9 mouse cellular contexts compared by ENCODE assay signal in genomic region chr8:70718297-70718696, GRCm38 (mm10). TPM values are rescaled to one million over a fixed set of nuclear protein-coding genes. Genes with fewer than 3 reads are reported as not detected.
DNase-seq lines count a peak whose midpoint lies in the region; ATAC-seq and TF ChIP-seq lines count a peak whose summit lies in the region.
"Had no signal": no experiment of that assay in that cellular context is flagged by ENCODE, and none has a peak within 500 bp of the region (broad histone marks: within the 10 kb centered on the region; RNA-seq: fewer than 3 reads in every experiment).

Gene Gm3336 (plus strand): TSS chr8:70718543.

- intact Hi-C loops in heart, postnatal 14 days (cut with DNase I) = no loop called here

- no peak within 1 kb of the TSS for H3K4me3 ChIP-seq in cerebellum, adult 2 months (replicated peaks; ENCODE audit: insufficient read depth, low read depth, low read length)

- H3K27me3 ChIP-seq in cerebellum, adult 2 months (ENCODE audit: control insufficient read depth, insufficient read depth, low read length) = no peaks in the 10 kb centered on the region

- 1% methylated on average over 19 of the region's 19 CpGs for WGBS in cerebellum, adult 2 months

- TF ChIP-seq CTCF in cerebellum, adult 2 months (IDR thresholded peaks at IDR 0.05; ENCODE audit: borderline replicate concordance, insufficient read depth, low read depth, low read length) = peak; percentile 85

- no peaks in the 10 kb centered on the region; the same call in 1 of the 2 replicates for H3K4me1 ChIP-seq in cerebellum, adult 2 months (ENCODE audit: control insufficient read depth, insufficient read depth, low read length)

- ATAC-seq in monocyte, adult 5-6 weeks (replicated peaks; ENCODE audit: insufficient number of reproducible peaks, low FRiP score, low TSS enrichment, poor library complexity, severe bottlenecking) = no peak; the same call in 1 of the 2 replicates

- no peak for TF ChIP-seq POLR2A in cerebellum, adult 2 months (IDR thresholded peaks at IDR 0.05; ENCODE audit: borderline replicate concordance, insufficient read depth, low read length)

- no peak within 1 kb of the TSS for H3K27ac ChIP-seq in cerebellum, adult 2 months (ENCODE audit: insufficient read depth, low read length)

- peak; percentile 54 for DNase-seq in 3T3-L1 (ENCODE audit: low read depth, low spot score)
- DNase-seq in CD8-positive naive resting alpha-beta T cell, adult 2 months (ENCODE audit: low read depth in 2 of 2, low spot score in 2 of 2) = peak; percentile 69 to 75
- DNase-seq in cerebellum, adult 2 months = peak; percentile 74 to 82
- DNase-seq in heart, postnatal 14 days = peak; percentile 71 to 74
- peak; percentile 72 to 86 for DNase-seq in kidney, postnatal 36 days
- peak; percentile 82 for DNase-seq in lung, postnatal 36 days
- peak; percentile 58 for DNase-seq in right cerebral cortex, postnatal 14 days

RNA-seq across cellular contexts. Expression of gene Gm3336, which starts in this region (rescaled TPM):
- 0.13 TPM in 1 of 2 replicates, not detected in the other for polyA plus RNA-seq in cerebellum, adult 2 months (2012; rRNA removed)
- total RNA-seq in heart, postnatal 14 days (2021) = not detected
- total RNA-seq in monocyte, adult 5-6 weeks (2017) = not detected in 3 replicates
- total RNA-seq: gastrocnemius, postnatal 36 days had no signal

Comparison
In these comparisons a context has a peak if more than half of its experiments do, and no peak if none do; other contexts are left out.
1. Peak in DNase-seq in cerebellum, adult 2 months; RNA of the gene not detected or under 1 TPM.
2. Peak in DNase-seq in heart, postnatal 14 days; RNA of the gene not detected or under 1 TPM.